Mouse (Mus musculus): ENCODE data around the gene Fggy. TPM values are rescaled to one million over a fixed set of nuclear protein-coding genes. Genes with fewer than 3 reads are reported as not detected.

The Fggy gene
- total and polyA plus RNA-seq, 3 experiments: not detected

DNA sequence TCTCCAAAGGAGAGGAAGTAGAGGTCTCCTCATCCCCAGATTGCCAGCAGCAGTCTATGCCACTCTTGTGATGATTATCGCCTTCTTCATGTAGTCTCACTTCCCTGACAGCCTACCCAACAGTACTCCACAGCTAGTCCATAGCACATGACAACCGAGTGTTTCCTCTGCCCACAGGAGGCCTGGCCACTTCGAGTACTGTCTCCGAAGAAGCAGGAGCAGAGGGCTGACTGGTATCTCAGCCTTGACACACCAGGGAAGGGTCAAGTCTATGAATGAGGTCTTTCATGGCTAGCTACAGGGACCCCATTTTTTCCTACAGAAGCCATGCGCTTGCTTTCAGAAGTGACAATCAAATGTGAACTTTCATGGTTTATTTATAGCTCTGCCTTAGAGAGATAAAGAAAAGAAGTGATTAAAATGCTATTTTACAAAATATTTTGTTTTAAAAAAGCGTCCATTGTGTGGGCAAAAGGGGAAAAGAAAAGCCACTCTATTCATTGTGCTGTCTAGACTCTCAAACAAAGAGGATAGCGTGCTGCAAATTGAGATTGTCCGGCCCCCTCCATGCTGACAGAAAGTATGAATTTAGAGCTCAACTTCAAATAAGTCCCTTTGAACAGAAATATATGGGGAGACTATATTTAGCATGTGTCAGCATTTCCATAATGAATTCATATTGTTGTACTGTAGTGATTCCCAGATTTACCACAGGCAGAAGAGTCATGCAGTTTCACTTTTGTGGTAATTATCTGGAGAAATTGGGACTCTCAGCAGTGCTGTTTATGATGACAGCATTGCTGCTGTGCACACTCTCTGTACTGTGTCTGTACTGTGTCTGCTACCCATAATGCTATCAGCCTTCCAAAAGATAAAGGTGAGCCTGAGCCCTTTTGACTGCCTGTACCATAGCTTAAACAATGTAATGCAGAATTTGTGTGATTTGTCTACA, 358.6 kb downstream of the Fggy start:
- Histone ChIP-seq H3K9ac (ENCODE audit: control insufficient read depth, low read depth, low read length, poor library complexity, severe bottlenecking) (no peak overlapping the region), H3K9me3 (replicated peaks; ENCODE audit: insufficient read depth, low read length) (no peaks in the 10 kb centered on the region), H3K4me3 (ENCODE audit: control insufficient read depth in 1 of 2, insufficient read depth in 1 of 2, low read depth in 2 of 2, low read length in 2 of 2) (no peak overlapping the region), H3K79me2 (ENCODE audit: control insufficient read depth, insufficient read depth, low read length, poor library complexity) (no peaks in the 10 kb centered on the region), H3K4me1 (ENCODE audit: control insufficient read depth in 1 of 2, insufficient read depth in 2 of 2, low read length in 2 of 2) (no peaks in the 10 kb centered on the region), H3K27ac (ENCODE audit: control insufficient read depth, low read depth, low read length) (no peak overlapping the region), H3K27me3 (ENCODE audit: control insufficient read depth in 1 of 2, insufficient read depth in 2 of 2, low read length in 2 of 2) (no peaks in the 10 kb centered on the region), H3K36me3 (ENCODE audit: control insufficient read depth in 1 of 2, insufficient read depth in 2 of 2, low read length in 2 of 2) (no peaks in the 10 kb centered on the region)
- TF ChIP-seq CHD1 (IDR thresholded peaks at IDR 0.05; ENCODE audit: low read depth, low read length) (no peak), MAX (IDR thresholded peaks at IDR 0.05; ENCODE audit: low read length) (no peak), HCFC1 (IDR thresholded peaks at IDR 0.05; ENCODE audit: low read depth, low read length) (no peak), ELF1 (IDR thresholded peaks at IDR 0.05; ENCODE audit: low read depth, low read length) (no peak), NRF1 (IDR thresholded peaks at IDR 0.05; ENCODE audit: insufficient read depth, low read depth, low read length, poor library complexity, severe bottlenecking) (no peak), USF1 (IDR thresholded peaks at IDR 0.05; ENCODE audit: low read depth, low read length) (no peak), MYB (IDR thresholded peaks at IDR 0.05; ENCODE audit: low read depth, low read length) (no peak), USF2 (IDR thresholded peaks at IDR 0.05; ENCODE audit: borderline replicate concordance in 1 of 2, insufficient read depth in 1 of 2, low read depth in 1 of 2, low read length in 2 of 2) (no peak), RCOR1 (IDR thresholded peaks at IDR 0.05; ENCODE audit: low read depth, low read length) (no peak), POLR2AphosphoS5 (IDR thresholded peaks at IDR 0.05; ENCODE audit: borderline replicate concordance, low read depth, low read length) (no peak), JUND (IDR thresholded peaks at IDR 0.05; ENCODE audit: low read depth, low read length) (no peak), ZKSCAN1 (IDR thresholded peaks at IDR 0.05; ENCODE audit: low read depth, low read length) (no peak), E2F4 (IDR thresholded peaks at IDR 0.05; ENCODE audit: borderline replicate concordance, low read depth, low read length) (no peak), MAZ (IDR thresholded peaks at IDR 0.05; ENCODE audit: low read depth, low read length) (no peak), CTCF (IDR thresholded peaks at IDR 0.05 in 2 of 3, conservative IDR thresholded peaks at IDR 0.05 in 1 of 3; ENCODE audit: control insufficient read depth in 1 of 3, insufficient read depth in 1 of 3, low read depth in 2 of 3, low read length in 3 of 3, poor library complexity in 1 of 3, severe bottlenecking in 1 of 3) (no peak), SIN3A (IDR thresholded peaks at IDR 0.05; ENCODE audit: low read length) (no peak), EP300 (IDR thresholded peaks at IDR 0.05; ENCODE audit: low read depth in 1 of 2, low read length in 2 of 2) (no peak), ZNF384 (IDR thresholded peaks at IDR 0.05; ENCODE audit: low read depth, low read length) (no peak), NELFE (IDR thresholded peaks at IDR 0.05; ENCODE audit: low read depth, low read length) (no peak), ZMIZ1 (IDR thresholded peaks at IDR 0.05; ENCODE audit: low read depth, low read length) (no peak)
- no peak for DNase-seq (ENCODE audit: low read depth, low spot score)
